Mouse (Mus musculus) frontal cortex, postnatal 14 days (tissue): Measurements from ENCODE around the gene Rbfox3.

Source experiments
- DNase-seq, 2 experiments: peaks; one replicate each; pipeline ENCODE4 v3.0.0; 2022; ENCODE audit warnings: low spot score in 2 of 2

Rbfox3 gene

GRCm38 (mm10) chr11:118881786-118882495 lies 29.5 kb downstream of the Rbfox3 start:
- no peak for DNase-seq

DNA sequence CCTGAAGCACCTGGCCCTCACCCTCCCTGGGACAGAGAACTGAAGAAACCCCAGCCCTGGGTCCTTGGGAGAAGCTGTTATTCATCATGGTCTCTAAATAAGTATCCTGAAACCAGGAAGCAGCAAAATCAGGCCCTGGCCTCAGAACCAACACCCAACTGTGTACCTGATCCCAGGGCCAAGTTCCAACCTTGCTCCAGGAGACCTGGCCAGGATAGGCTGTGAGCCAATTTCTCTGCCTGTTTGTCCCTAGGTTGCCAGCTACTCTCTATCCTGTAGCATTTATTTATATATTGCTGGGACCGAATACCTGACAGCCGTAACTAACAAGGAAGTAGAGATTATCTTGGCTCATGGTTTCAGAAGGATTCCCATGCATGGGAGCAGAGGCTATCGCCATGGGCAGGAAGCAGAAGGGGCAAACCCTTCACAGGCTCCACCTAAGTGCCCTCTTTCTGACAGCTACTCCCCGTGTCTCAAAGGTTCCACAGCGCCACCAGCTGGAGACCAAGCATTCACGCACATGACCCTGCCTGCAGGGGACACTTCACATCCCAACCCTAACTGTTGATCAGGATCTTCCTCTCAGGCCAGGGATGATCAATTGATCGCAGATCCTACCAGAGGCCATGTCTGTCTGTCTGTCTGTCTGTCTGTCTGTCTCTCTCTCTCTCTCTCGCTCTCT lies 31.8 kb downstream of the Rbfox3 start:
- no peak for DNase-seq

GRCm38 (mm10) chr11:118878605-118879245 lies 32.7 kb downstream of the Rbfox3 start:
- DNase-seq: no peak

GRCm38 (mm10) chr11:118875243-118875897 lies 36.0 kb downstream of the Rbfox3 start:
- DNase-seq: no peak

GRCm38 (mm10) chr11:118874487-118875095 lies 36.8 kb downstream of the Rbfox3 start:
- no peak for DNase-seq

DNA sequence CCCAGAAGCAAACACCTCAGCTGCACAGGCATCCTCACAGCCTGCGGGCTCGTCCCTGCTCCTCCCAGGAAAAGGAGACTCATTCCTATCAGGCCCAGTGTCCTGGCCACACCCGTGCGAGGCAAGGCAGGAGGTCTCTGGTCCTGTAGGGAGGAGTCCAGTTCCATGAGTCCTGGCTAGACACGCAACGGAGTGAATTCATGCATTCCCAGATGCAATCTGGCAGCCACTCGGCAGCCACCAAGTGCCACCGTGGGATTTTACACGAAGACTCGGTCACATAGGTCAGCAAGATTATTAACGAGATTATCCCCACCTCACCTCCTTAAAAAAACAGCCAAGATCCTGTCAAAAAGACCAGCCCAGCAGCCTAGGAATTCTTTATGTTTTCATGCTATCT lies 37.4 kb downstream of the Rbfox3 start:
- no peak for DNase-seq

DNA sequence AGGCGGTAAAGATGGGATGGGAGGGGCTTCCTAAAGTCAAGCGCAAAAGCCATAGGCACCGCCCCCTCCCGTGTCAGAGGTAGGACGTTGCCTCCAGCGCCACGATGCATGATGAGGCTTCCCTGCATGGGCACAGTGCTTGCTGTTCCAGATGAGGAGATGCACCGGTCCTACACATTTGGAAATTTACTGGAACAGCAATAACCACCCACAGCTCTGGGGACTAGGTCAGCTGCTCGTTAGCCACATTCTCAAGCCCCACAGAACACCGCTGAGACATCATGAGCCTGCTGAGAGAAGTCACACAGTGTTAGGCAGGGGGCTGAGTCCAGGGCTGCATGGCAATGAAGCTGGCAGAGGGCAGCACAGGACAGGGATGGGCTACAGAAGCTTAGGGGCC lies 39.9 kb downstream of the Rbfox3 start:
- no peak for DNase-seq

DNA sequence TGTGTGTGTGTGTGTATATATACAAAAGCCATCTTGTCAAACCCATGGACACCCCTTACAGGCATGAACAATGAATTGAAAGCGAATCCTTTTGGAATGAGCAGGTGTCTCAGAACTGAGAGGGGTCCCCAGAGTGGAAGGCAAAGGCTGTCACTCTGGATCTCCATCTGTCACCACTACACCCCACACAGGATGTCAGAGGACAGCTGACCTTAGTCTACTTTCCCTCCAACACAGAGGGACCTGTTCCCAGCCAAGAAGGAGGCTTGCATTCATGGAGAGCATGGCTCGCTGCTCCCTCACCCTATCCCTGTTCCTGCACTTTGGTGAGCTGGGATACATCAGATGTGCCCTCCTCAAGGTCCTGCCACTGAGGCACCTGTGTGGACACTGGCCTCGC lies 48.0 kb downstream of the Rbfox3 start:
- DNase-seq: no peak

DNA sequence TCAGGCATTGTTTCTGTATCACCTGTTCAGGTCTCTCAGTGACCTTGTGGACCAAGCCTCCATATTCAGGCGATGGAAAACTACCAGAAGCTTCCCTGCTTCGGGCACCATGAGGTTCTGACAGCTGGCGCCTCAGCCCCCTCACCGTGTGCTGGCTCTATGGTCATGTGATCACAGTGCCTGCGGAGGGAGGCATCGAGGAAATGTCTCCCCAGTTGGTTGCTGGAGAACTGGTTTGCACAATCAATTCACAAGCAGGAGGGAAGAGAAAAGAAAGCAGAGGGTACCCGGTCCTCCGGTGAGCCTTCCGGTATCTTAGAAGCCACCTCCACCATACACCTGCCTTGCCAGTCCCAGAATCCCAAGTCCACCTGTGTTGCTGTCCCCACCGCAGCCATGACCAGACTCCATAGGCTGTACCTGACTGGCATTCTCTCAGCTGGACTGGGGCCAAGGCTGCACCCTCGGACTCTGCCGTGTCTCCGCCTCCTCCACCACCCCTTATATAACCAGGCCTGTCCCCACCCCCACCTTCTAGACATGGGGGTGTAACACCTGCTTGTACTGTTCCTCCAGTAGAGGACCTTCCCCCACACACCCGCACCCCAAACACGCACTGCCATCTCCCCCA lies 49.5 kb downstream of the Rbfox3 start:
- peak in 1 of 2 experiments; percentile 48 for DNase-seq

DNA sequence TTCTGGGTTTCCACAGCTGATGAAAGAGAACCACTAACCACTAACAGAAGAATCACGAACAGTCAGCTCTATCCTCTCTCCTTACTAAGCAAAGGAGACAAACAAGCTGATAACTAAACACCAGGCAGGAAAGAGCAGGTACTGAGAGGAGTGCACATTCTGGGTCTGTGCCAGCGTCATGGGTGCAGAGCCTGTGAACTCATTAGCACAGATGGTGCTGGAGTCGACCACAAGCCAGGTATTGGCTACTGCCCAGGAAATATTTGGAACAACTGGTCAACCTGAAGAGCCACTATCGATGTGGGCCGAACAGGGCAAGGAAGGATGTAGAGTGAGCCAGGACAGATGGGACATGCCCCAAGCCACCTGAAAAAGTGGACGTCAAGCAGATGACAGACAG lies 50.2 kb downstream of the Rbfox3 start:
- DNase-seq: no peak

- DNase-seq: no peak
These were observed 50.6 kb downstream of the Rbfox3 start for GRCm38 (mm10) chr11:118860812-118861211.

- DNase-seq: no peak
These were observed 51.6 kb downstream of the Rbfox3 start for GRCm38 (mm10) chr11:118859839-118860238.

DNA sequence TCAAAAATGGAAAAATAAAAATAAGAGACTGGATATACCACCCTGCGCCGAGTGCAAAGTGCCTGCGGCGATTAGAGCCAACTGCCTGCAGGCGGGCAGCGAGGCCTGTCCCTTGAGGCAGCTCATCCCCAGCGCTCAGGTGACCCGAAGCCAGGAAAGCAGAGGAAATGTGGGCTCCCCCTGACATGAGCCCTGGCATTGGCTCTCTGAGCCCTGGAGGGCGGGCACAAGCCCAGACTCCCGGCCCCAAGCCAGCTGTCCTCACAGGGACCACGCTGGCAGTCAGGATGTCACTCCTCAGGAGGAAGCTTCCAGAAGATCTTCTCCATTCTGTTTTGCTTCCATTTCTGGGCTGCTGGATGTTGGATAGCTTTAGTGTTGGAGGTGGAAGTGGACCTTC lies 53.1 kb downstream of the Rbfox3 start:
- no peak for DNase-seq

GRCm38 (mm10) chr11:118851391-118851790 lies 60.0 kb downstream of the Rbfox3 start:
- DNase-seq: no peak

GRCm38 (mm10) chr11:118847986-118848385 lies 63.4 kb downstream of the Rbfox3 start:
- DNase-seq: no peak

DNA sequence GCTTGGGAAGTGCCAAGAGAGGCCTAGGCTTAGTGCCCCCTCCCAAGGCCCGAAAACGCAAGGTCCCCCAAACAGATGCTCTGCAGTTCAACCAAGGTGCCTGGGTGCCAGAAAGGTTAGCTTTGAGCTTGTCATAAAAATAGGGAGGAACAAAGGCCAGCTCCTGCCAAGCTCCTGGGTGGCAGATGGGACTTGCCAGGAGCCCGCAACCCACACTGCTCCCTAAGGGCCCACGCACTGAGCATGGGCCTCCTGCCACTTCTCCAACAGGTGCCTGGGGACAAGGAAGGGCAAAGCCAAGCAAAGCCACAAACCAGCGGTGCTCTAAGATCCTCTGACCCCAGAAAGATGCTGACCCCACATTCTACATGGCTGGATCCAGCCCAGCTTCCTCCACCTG lies 70.4 kb downstream of the Rbfox3 start:
- no peak for DNase-seq

DNA sequence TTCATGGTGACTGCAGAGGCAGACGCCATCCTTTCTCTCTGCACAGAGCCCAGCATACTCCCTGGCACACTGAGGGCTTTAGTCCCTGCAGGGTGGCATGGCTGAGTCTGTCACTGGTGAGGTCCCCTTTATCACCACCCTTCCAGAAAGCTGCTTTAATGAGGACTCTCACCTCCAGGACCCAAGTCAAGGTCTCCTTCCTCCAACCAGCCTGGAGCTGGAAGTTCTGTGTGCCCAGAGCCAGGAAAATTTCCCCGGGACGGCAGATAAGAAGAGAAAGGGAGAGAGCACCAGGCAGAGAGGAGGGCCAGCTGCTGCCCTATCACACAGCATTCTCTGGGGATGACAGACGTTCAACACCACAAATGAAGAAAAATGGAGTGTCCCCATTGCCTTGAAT lies 73.2 kb downstream of the Rbfox3 start:
- no peak for DNase-seq

- DNase-seq: no peak
These were observed 74.5 kb downstream of the Rbfox3 start for GRCm38 (mm10) chr11:118836889-118837288.

- DNase-seq: no peak
These were observed 78.5 kb downstream of the Rbfox3 start for GRCm38 (mm10) chr11:118832793-118833481.

GRCm38 (mm10) chr11:118831730-118832129 lies 79.7 kb downstream of the Rbfox3 start:
- no peak for DNase-seq
